Mouse (Mus musculus) heart, embryonic 16.5 days (tissue): ENCODE measurements around the gene Ankrd53. TPM values are rescaled to one million over a fixed set of nuclear protein-coding genes. Genes with fewer than 3 reads are reported as not detected.

ENCODE experiments used
- ATAC-seq: fragments of 200-750 bp; cut with Nextera tagmentation; replicated peaks from 2 replicates; pipeline ENCODE4 v1.8.0; 2017; ENCODE audit warnings: moderate number of reproducible peaks; ENCODE audit not compliant: insufficient read depth, low FRiP score; ENCODE audit errors: extremely low read depth
- H3K27ac ChIP-seq: fragments of 300-500 bp; sonication (generic); 2 replicates; pipeline ENCODE4 v1.5.1; 2014; ENCODE audit warnings: mild to moderate bottlenecking, low read length, control low read depth, moderate library complexity
- H3K27me3 ChIP-seq: fragments of 300-500 bp; sonication (generic); 2 replicates; pipeline ENCODE4 v1.6.1; 2014; ENCODE audit warnings: low read length, mixed read lengths; ENCODE audit not compliant: control insufficient read depth, insufficient read depth
- H3K36me3 ChIP-seq: fragments of 300-500 bp; sonication (generic); 2 replicates; pipeline ENCODE4 v1.6.1; 2014; ENCODE audit not compliant: control insufficient read depth, insufficient read depth
- H3K4me1 ChIP-seq: fragments of 300-500 bp; sonication (generic); 2 replicates; pipeline ENCODE4 v1.6.1; 2014; ENCODE audit warnings: low read length, mixed read lengths; ENCODE audit not compliant: control insufficient read depth, insufficient read depth
- H3K4me2 ChIP-seq: fragments of 300-500 bp; sonication (generic); 2 replicates; pipeline ENCODE4 v1.6.1; 2014; ENCODE audit warnings: low read depth, mild to moderate bottlenecking, control low read depth, low read length
- H3K4me3 ChIP-seq: fragments of 300-500 bp; sonication (generic); 2 replicates; pipeline ENCODE4 v1.5.1; 2014; ENCODE audit warnings: mild to moderate bottlenecking, control low read depth, low read length
- H3K9ac ChIP-seq: fragments of 300-500 bp; sonication (generic); 2 replicates; pipeline ENCODE4 v1.6.1; 2014; ENCODE audit warnings: low read length, control low read depth
- H3K9me3 ChIP-seq: fragments of 300-500 bp; sonication (generic); replicated peaks from 2 replicates; pipeline ENCODE4 v1.6.1; 2016; ENCODE audit warnings: low read length; ENCODE audit not compliant: control insufficient read depth
- WGBS: fragments of 180-500 bp; shearing (Covaris S2); extraction: QIAGEN DNeasy Blood & Tissue Kit; methylation state at CpG from one replicate; pipeline ENCODE4 v1.1.7; 2014; 5-methylcytosine and 5-hydroxymethylcytosine counted together
- polyA plus RNA-seq: library from polyadenylated mRNA; unstranded; fragments of >200 nt; fragmentation: Nextera tagmentation; extraction: Ambion mirVana; gene quantifications from 2 replicates; pipeline ENCODE4 v1.2.1, GENCODE M21; 2015

Ankrd53 gene
- polyA plus RNA-seq, 1 experiment from 2014 or later, result not detected

- 60% methylated on average over 14 of the region's 14 CpGs for WGBS
- H3K27me3 ChIP-seq, result peaks cover 15% of the 10 kb centered on the region
- no peak for ATAC-seq
Observed at GRCm38 (mm10) chr6:83729350-83729970, 33.0 kb upstream of the Ankrd53 start.

GRCm38 (mm10) chr6:83731128-83731527, 31.3 kb upstream of the Ankrd53 start:
- peaks cover 10% of the 10 kb centered on the region for H3K9me3 ChIP-seq
- peaks cover 17% of the 10 kb centered on the region for H3K27me3 ChIP-seq
- H3K4me2 ChIP-seq, result no peak overlapping the region
- WGBS, result 25% methylated on average over 5 of the region's 5 CpGs
- H3K36me3 ChIP-seq, result no peaks in the 10 kb centered on the region
- ATAC-seq, result no peak
- no peaks in the 10 kb centered on the region for H3K4me1 ChIP-seq
- H3K4me3 ChIP-seq, result no peak overlapping the region
- H3K27ac ChIP-seq, result no peak overlapping the region
- H3K9ac ChIP-seq, result no peak overlapping the region

More at GRCm38 (mm10) chr6:83729350-83729970, 33.0 kb upstream of the Ankrd53 start:
- H3K4me3 ChIP-seq, result no peak overlapping the region
- no peak overlapping the region for H3K9ac ChIP-seq
- H3K4me1 ChIP-seq, result no peaks in the 10 kb centered on the region
- peaks cover 10% of the 10 kb centered on the region for H3K9me3 ChIP-seq
- H3K36me3 ChIP-seq, result no peaks in the 10 kb centered on the region
- no peak overlapping the region for H3K27ac ChIP-seq
- no peak overlapping the region for H3K4me2 ChIP-seq

GRCm38 (mm10) chr6:83737311-83737710, 25.1 kb upstream of the Ankrd53 start:
- no peak overlapping the region for H3K4me2 ChIP-seq
- no peaks in the 10 kb centered on the region for H3K36me3 ChIP-seq
- peaks cover 5% of the 10 kb centered on the region; the same call in 1 of the 2 replicates for H3K4me1 ChIP-seq
- no peak for ATAC-seq
- H3K27ac ChIP-seq, result no peak overlapping the region
- H3K9ac ChIP-seq, result no peak overlapping the region
- H3K4me3 ChIP-seq, result no peak overlapping the region
- H3K27me3 ChIP-seq, result peaks cover 18% of the 10 kb centered on the region
- H3K9me3 ChIP-seq, result peaks cover 8% of the 10 kb centered on the region
- 29% methylated on average over 13 of the region's 13 CpGs for WGBS

GRCm38 (mm10) chr6:83738596-83738995, 23.8 kb upstream of the Ankrd53 start:
- ATAC-seq, result no peak
- WGBS, result 60% methylated on average over 6 of the region's 6 CpGs

GRCm38 (mm10) chr6:83742761-83743160, 19.7 kb upstream of the Ankrd53 start, which contains the start of gene Atp6v1b1:
Gene Atp6v1b1, plus strand, starts transcription at chr6:83742990.
- Histone ChIP-seq H3K9me3 (no peaks in the 10 kb centered on the region; the same call in 1 of the 2 replicates), H3K27me3 (peaks cover 12% of the 10 kb centered on the region), H3K9ac (no peak within 1 kb of the TSS), H3K4me2 (no peak within 1 kb of the TSS), H3K36me3 (no peaks in the 10 kb centered on the region), H3K4me1 (peaks cover 5% of the 10 kb centered on the region; the same call in 1 of the 2 replicates), H3K27ac (no peak within 1 kb of the TSS), H3K4me3 (no peak within 1 kb of the TSS)
- ATAC-seq, result no peak
- 59% methylated on average over 5 of the region's 5 CpGs for WGBS

More at GRCm38 (mm10) chr6:83738596-83738995, 23.8 kb upstream of the Ankrd53 start:
- peaks cover 15% of the 10 kb centered on the region; the same call in 1 of the 2 replicates for H3K27me3 ChIP-seq
- no peak overlapping the region for H3K27ac ChIP-seq
- H3K9ac ChIP-seq, result no peak overlapping the region
- H3K4me1 ChIP-seq, result peaks cover 5% of the 10 kb centered on the region; the same call in 1 of the 2 replicates
- H3K36me3 ChIP-seq, result no peaks in the 10 kb centered on the region
- H3K4me3 ChIP-seq, result no peak overlapping the region
- peaks cover 8% of the 10 kb centered on the region for H3K9me3 ChIP-seq
- no peak overlapping the region for H3K4me2 ChIP-seq

- Histone ChIP-seq H3K9ac (no peak overlapping the region), H3K4me3 (no peak overlapping the region), H3K4me2 (no peak overlapping the region), H3K36me3 (no peaks in the 10 kb centered on the region), H3K9me3 (no peaks in the 10 kb centered on the region; the same call in 1 of the 2 replicates), H3K4me1 (peaks cover 4% of the 10 kb centered on the region; the same call in 1 of the 2 replicates), H3K27me3 (peaks cover 13% of the 10 kb centered on the region), H3K27ac (no peak overlapping the region)
- no peak for ATAC-seq
- WGBS, result 52% methylated on average over 5 of the region's 5 CpGs
Observed at GRCm38 (mm10) chr6:83743212-83743611, 19.2 kb upstream of the Ankrd53 start.

GRCm38 (mm10) chr6:83744126-83744525, 18.3 kb upstream of the Ankrd53 start:
- Histone ChIP-seq H3K27me3 (peaks cover 15% of the 10 kb centered on the region), H3K4me1 (no peaks in the 10 kb centered on the region), H3K4me3 (no peak overlapping the region), H3K9ac (no peak overlapping the region), H3K4me2 (no peak overlapping the region), H3K9me3 (no peaks in the 10 kb centered on the region; the same call in 1 of the 2 replicates), H3K27ac (no peak overlapping the region), H3K36me3 (no peaks in the 10 kb centered on the region)
- WGBS, result 72% methylated on average over 5 of the region's 5 CpGs
- ATAC-seq, result no peak

GRCm38 (mm10) chr6:83744557-83744956, 17.9 kb upstream of the Ankrd53 start:
- H3K4me1 ChIP-seq, result no peaks in the 10 kb centered on the region
- H3K4me2 ChIP-seq, result no peak overlapping the region
- H3K9me3 ChIP-seq, result no peaks in the 10 kb centered on the region; the same call in 1 of the 2 replicates
- peaks cover 15% of the 10 kb centered on the region for H3K27me3 ChIP-seq
- no peaks in the 10 kb centered on the region for H3K36me3 ChIP-seq
- ATAC-seq, result no peak
- no peak overlapping the region for H3K27ac ChIP-seq
- H3K9ac ChIP-seq, result no peak overlapping the region
- no peak overlapping the region for H3K4me3 ChIP-seq
- WGBS, result 71% methylated on average over 5 of the region's 5 CpGs

- H3K4me2 ChIP-seq, result no peak overlapping the region
- H3K36me3 ChIP-seq, result no peaks in the 10 kb centered on the region
- WGBS, result 44% methylated on average over 2 of the region's 2 CpGs
- no peak overlapping the region for H3K27ac ChIP-seq
- ATAC-seq, result no peak
- H3K27me3 ChIP-seq, result peaks cover 15% of the 10 kb centered on the region
- H3K9ac ChIP-seq, result no peak overlapping the region
- H3K4me1 ChIP-seq, result no peaks in the 10 kb centered on the region
- no peaks in the 10 kb centered on the region for H3K9me3 ChIP-seq
- H3K4me3 ChIP-seq, result no peak overlapping the region
Observed at GRCm38 (mm10) chr6:83745466-83745865, 17.0 kb upstream of the Ankrd53 start.
